Mouse (Mus musculus) gonadal fat pad, adult 2 months (tissue): ENCODE measurements around the gene Farp1. TPM values are rescaled to one million over a fixed set of nuclear protein-coding genes. Genes with fewer than 3 reads are reported as not detected.

Experiments
- DNase-seq: peaks from one replicate; pipeline ENCODE4 v3.0.0-alpha.2; 2012; ENCODE audit warnings: low read depth
- polyA plus RNA-seq: library from polyadenylated mRNA; depleted of rRNA; stranded (reverse); fragments of >200 nt; gene quantifications from 2 replicates; pipeline ENCODE4 v1.2.3, GENCODE M21; 2012

Gene Farp1
- polyA plus RNA-seq, 1 experiment, result 19.8 TPM

- no peak for DNase-seq
Observed at GRCm38 (mm10) chr14:121261229-121261879, 226.4 kb downstream of the Farp1 start.

- no peak for DNase-seq
Observed at GRCm38 (mm10) chr14:121262606-121263005, 227.6 kb downstream of the Farp1 start.

GRCm38 (mm10) chr14:121263912-121264311, 228.9 kb downstream of the Farp1 start:
- no peak for DNase-seq

DNA sequence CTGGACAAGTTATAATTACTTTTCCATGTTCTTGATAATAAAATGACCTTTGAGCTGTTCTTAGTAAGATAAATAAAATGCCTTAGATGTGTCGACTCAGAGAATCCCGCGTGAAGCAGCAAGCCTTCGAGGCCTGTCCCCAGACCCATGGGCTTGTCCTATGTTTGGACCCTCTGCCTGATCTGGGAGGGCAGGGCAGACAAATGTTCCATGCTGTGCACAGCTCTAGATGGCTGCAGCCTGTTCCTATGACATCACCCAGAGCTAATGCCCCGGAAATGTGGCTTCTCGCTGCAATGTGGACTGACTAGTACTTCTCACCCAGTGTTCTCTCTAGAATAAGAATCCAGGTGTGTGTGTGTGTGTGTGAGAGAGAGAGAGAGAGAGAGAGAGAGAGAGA, 229.5 kb downstream of the Farp1 start:
- no peak for DNase-seq

- no peak for DNase-seq
Observed at GRCm38 (mm10) chr14:121267801-121268200, 232.8 kb downstream of the Farp1 start.

GRCm38 (mm10) chr14:121270490-121270889, 235.5 kb downstream of the Farp1 start:
- no peak for DNase-seq

DNA sequence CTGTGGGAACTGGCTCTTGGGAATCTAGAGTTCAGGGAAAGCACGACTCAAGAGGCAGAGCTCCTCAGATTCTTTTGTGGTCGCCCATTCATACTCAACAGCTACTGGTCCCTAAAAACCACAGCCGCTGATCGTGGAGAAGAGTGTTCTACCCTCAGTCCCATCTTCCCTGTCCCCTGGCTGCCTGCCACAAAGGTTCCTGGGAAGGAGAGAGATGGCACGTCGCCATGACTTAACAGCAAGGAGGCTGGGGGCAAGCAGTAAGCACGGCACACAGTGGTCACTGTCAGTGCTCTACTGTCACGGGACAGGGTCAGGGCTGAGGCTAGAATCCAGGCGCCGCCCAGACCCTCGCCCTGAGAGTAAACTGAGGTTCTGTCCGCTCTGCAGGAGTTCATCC, 240.0 kb downstream of the Farp1 start:
- no peak for DNase-seq

DNA sequence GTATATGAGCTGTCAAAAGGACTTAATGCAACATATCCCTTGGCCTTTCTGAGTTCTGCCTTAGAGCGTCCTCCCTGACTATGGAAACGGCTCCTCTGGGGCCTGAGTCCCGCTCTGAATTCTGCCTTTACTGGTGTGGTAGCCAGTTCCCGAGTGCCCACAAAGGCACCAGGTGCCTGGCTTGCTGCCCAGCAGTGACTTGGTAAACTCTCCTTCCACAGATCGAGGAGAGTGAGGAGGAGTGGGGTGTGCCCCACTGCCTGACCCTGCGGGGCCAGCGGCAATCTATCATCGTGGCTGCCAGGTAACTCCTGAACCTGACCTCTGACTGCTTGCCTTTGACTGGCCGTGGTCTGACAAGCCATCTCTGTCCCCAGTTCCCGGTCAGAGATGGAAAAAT, 241.0 kb downstream of the Farp1 start:
- no peak for DNase-seq

DNA sequence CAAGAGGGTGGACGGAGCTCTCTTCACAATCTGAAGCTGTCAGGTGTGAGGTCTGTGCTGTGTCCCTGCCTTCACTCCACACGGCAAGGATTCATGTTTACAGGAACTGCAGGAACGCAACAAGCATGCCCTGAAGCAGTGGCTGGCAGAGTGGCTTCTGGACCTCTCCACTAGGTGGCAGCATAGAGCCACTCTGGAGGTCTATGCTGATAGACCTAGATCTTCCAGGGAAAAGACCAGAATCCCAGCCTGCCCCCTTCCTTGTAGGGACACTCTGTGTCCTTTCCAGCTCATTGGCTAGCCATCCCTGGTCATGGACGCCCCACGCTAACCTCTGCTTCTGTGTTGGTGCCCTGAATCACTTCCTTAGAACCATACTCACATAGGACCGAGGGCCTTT, 244.1 kb downstream of the Farp1 start:
- DNase-seq, result no peak

- no peak for DNase-seq
Observed at GRCm38 (mm10) chr14:121280601-121281335, 245.8 kb downstream of the Farp1 start.

DNA sequence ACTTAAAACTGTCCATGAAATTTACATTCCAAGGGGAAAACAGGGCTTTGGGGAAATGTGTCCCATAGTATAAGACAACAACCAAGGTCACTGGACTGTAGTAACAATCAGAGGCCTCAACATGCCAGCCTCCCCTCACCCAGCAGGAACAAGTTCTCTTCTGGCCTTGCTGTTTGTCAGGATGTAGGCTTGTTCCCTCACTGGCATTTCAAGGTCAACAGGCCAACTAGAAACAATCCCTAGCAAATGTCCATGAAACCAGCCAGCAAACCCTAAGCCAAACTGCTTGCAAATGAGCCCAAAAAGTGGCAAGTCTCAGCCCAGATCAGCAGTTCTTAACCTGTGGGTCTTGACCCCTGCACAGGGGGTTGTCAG, 246.3 kb downstream of the Farp1 start:
- DNase-seq, result no peak

- no peak for DNase-seq
Observed at GRCm38 (mm10) chr14:121285379-121286120, 250.6 kb downstream of the Farp1 start.

- DNase-seq, result no peak
Observed at GRCm38 (mm10) chr14:121291881-121292280, 256.9 kb downstream of the Farp1 start.

DNA sequence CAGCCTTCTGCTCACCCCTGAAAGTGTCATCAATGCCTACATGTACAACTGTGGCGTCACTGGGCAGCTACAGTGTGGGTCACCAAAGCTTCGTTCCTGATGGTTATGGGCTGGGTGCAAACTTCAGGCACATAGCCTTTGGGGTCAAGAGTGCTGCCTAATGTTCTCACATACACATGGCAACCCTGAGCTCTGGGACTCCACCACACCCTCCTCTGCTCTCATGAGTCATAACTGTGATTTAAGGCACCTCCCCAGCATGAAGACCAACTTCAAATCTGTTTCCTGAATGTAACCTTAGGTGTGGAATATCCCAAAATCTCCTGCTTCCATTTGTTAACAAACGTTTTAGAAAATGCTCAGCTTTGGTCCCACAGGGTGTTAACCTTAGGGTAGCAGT, 257.4 kb downstream of the Farp1 start:
- DNase-seq, result no peak

- no peak for DNase-seq
Observed at GRCm38 (mm10) chr14:121294484-121294883, 259.5 kb downstream of the Farp1 start.

DNA sequence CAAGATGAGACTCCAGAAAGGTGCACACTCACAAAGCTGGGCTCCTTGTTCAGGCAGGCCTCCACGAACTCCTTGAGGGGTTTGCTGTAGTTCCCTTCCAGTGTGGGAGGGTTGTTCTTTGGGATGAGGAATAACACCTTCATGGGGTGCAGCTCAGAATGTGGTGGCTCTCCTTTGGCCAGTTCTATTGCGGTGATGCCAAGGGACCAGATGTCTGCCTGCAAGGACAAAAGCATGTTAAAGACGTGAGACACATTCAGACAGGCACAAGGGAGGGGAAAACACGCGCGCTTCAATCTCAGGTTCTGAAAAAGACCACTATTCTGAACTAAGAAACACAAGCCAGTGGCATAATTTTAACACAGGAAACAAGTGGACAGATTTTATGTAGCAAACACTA, 262.1 kb downstream of the Farp1 start:
- DNase-seq, result no peak

DNA sequence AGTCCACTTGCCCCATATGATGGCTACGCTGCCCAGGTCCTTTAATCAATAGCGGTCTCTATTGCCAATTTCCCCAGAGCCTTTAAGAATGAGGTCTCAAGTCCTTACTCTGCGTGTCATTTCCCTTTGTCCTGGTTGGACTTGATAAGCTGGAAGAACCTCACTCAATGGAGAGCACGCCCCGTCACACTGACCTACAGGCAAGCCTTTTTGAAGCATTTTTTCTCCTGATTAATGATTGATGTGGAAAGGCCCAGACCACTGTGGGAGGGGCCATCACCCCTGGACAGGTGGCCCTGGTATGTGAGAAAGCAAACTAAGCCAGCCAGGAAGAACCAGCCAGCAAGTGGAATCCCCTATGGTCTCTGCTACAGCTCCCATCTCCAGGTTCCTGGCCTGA, 263.5 kb downstream of the Farp1 start:
- DNase-seq, result no peak

GRCm38 (mm10) chr14:121299093-121299492, 264.1 kb downstream of the Farp1 start:
- DNase-seq, result no peak

DNA sequence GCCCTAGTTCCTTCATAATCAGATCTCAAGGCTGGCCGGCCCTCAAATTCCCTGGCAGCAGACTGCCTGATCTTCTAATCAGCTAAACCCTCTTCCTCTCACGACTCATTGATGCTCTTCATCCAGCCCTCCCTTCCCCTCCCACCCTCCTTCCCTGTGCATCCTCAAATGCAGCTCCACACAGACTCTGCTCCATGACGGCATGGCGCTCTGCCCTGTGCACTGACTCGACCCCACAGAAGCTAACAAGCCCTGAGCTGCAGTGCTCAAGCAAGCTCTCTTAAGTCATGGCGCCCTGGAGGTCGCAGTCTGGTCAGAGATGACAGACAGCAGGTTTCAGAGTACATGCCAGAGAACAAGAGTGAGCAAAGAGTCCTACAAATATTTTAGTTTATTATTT, 269.5 kb downstream of the Farp1 start:
- no peak for DNase-seq

DNA sequence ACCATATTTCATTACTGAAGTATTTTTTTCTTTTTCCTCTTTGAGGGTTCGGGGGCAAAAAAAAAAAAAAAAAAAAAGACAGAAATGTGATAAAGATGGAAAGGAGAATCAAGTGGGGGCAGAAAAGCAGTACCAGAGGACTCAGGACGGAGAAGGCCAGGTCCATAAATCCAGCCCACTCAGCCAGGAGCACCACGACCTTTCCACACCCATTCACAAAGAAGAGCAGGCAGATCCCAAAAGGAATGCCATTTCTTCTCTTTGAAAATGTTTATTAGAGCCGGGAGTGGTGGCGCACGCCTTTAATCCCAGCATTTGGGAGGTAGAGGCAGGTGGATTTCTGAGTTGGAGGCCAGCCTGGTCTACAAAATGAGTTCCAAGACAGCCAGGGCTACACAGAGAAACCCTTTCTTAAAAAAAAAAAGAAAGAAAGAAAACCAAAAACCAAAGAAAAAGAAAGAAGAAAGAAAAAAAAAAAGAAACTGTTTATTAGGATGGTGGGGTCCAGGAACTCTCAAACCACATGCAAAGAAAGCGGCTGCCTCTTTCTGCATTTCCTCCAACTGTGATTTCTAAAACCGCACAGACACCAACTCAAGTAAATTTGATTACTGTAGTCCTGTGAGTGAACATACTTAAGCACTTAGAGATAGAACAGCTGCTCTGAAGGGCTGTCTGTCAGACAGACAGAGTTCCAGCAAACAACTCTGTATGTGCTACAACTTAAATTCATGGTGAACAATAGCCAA, 270.5 kb downstream of the Farp1 start:
- no peak for DNase-seq

GRCm38 (mm10) chr14:121309909-121310308, 274.9 kb downstream of the Farp1 start:
- DNase-seq, result no peak
